Mouse (Mus musculus): ENCODE measurements around the gene Rhoh.

GRCm38 (mm10) chr5:65881254-65881653, 20.2 kb downstream of the Rhoh start:
- no peak for TF ChIP-seq CTCF (IDR thresholded peaks at IDR 0.05; ENCODE audit: borderline replicate concordance, extremely low read depth, insufficient read depth, insufficient read length)
- no peak for TF ChIP-seq POLR2A (IDR thresholded peaks at IDR 0.05; ENCODE audit: borderline replicate concordance, extremely low read depth, insufficient read depth, insufficient read length, poor library complexity, severe bottlenecking)
